Comparison of ENCODE assay signal across 8 mouse cellular contexts in the genomic region with DNA sequence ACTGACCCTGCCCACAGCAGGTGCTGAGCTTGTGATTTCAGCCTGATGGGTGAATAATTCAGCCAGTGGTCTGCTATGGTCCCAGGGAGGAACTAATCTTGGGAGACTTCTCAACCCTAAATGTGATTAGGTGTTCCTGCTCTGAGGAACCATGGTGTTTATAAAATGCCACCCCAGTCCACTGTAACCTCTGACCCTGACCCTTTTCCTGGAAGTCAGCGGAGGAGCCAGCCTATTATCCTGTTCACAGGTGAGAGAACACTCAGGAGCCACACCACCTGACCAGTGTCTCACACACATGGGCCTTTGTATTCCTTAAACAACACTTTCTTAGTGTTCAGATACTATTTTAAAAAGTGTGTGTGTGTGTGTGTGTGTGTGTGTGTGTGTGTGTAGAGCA.
A peak's percentile ranks its signal among the peaks of the same experiment; 100 is the strongest.
DNase-seq lines count a peak whose midpoint lies in the region; ATAC-seq and TF ChIP-seq lines count a peak whose summit lies in the region.

No protein-coding gene starts in this region.

- no peak for TF ChIP-seq EP300 in stomach, postnatal 0 days (optimal IDR thresholded peaks at IDR 0.05)

- H3K9me3 ChIP-seq in heart, embryonic 11.5 days (replicated peaks; ENCODE audit: control insufficient read depth, low read length): no peaks in the 10 kb centered on the region
- H3K9me3 ChIP-seq in neural tube, embryonic 11.5 days (ENCODE audit: control insufficient read depth, low read length): no peaks in the 10 kb centered on the region
- H3K9me3 ChIP-seq in liver, embryonic 13.5 days (replicated peaks): 0 out of 2 replicates have a peak, but pooled peaks cover 3% of the 10 kb centered on the region
- H3K9me3 ChIP-seq in stomach, postnatal 0 days (ENCODE audit: control insufficient read depth, low read length): no peaks in the 10 kb centered on the region

- H3K4me2 ChIP-seq in heart, embryonic 11.5 days: no peak overlapping the region
- H3K4me2 ChIP-seq in neural tube, embryonic 11.5 days (ENCODE audit: low read depth): no peak overlapping the region
- peak overlapping the region; percentile 30; the same call in 1 of the 2 replicates for H3K4me2 ChIP-seq in liver, embryonic 13.5 days
- H3K4me2 ChIP-seq in stomach, postnatal 0 days (replicated peaks; ENCODE audit: low read depth): no peak overlapping the region

- DNase-seq in heart, postnatal 25 days (ENCODE audit: low spot score): no peak
- DNase-seq in neural tube, embryonic 11.5 days (ENCODE audit: low spot score): no peak
- no peak for DNase-seq in neural tube, embryonic 10.5 days (ENCODE audit: extremely low spot score, low spot score)
- DNase-seq in liver, embryonic 13.5 days: no peak
- DNase-seq in stomach, postnatal 0 days (ENCODE audit: low spot score): no peak
- no peak for DNase-seq in urinary bladder, adult 2 months (ENCODE audit: low spot score)
- no peak for DNase-seq in left cerebral cortex, adult 18-20 months (ENCODE audit: low spot score in 2 of 2)

- H3K9ac ChIP-seq in heart, embryonic 11.5 days (ENCODE audit: low read depth, low read length): no peak overlapping the region
- H3K9ac ChIP-seq in neural tube, embryonic 11.5 days (ENCODE audit: low read length): no peak overlapping the region
- H3K9ac ChIP-seq in liver, embryonic 13.5 days: no peak overlapping the region
- H3K9ac ChIP-seq in stomach, postnatal 0 days (ENCODE audit: low read length): no peak overlapping the region

- H3K27ac ChIP-seq in heart, embryonic 11.5 days (ENCODE audit: low read depth, low read length): peak overlapping the region; percentile 76
- H3K27ac ChIP-seq in neural tube, embryonic 11.5 days (ENCODE audit: low read depth, low read length): 0 out of 2 replicates have a peak overlapping the region, but pooled peaks have one; percentile 56
- peak overlapping the region; percentile 59 for H3K27ac ChIP-seq in liver, embryonic 13.5 days
- peak overlapping the region; percentile 85 for H3K27ac ChIP-seq in stomach, postnatal 0 days (replicated peaks)

- H3K27me3 ChIP-seq in heart, embryonic 11.5 days (ENCODE audit: control insufficient read depth, insufficient read depth, low read length): no peaks in the 10 kb centered on the region
- no peaks in the 10 kb centered on the region for H3K27me3 ChIP-seq in neural tube, embryonic 11.5 days (ENCODE audit: control insufficient read depth, insufficient read depth, low read length)
- H3K27me3 ChIP-seq in liver, embryonic 13.5 days: 0 out of 2 replicates have a peak, but pooled peaks cover 3% of the 10 kb centered on the region
- H3K27me3 ChIP-seq in stomach, postnatal 0 days (ENCODE audit: control insufficient read depth, insufficient read depth, low read length): no peaks in the 10 kb centered on the region

- no peak for TF ChIP-seq CTCF in stomach, postnatal 0 days (IDR thresholded peaks at IDR 0.05; ENCODE audit: low read depth)

- H3K4me1 ChIP-seq in heart, embryonic 11.5 days (ENCODE audit: control insufficient read depth, insufficient read depth, low read length): peaks cover 52% of the 10 kb centered on the region
- peaks cover 17% of the 10 kb centered on the region; the same call in 1 of the 2 replicates for H3K4me1 ChIP-seq in neural tube, embryonic 11.5 days (ENCODE audit: control insufficient read depth, insufficient read depth, low read length)
- peaks cover 25% of the 10 kb centered on the region for H3K4me1 ChIP-seq in liver, embryonic 13.5 days (replicated peaks)
- H3K4me1 ChIP-seq in stomach, postnatal 0 days (replicated peaks; ENCODE audit: control insufficient read depth, insufficient read depth): peaks cover 4% of the 10 kb centered on the region

- H3K4me3 ChIP-seq in heart, embryonic 11.5 days (ENCODE audit: low read depth, low read length): no peak overlapping the region
- no peak overlapping the region for H3K4me3 ChIP-seq in neural tube, embryonic 11.5 days (ENCODE audit: low read depth, low read length)
- H3K4me3 ChIP-seq in liver, embryonic 13.5 days (replicated peaks): no peak overlapping the region
- H3K4me3 ChIP-seq in stomach, postnatal 0 days (ENCODE audit: low read depth, low read length): no peak overlapping the region

- 92% methylated on average over 1 of the region's 1 CpGs for WGBS in heart, embryonic 11.5 days (ENCODE audit: insufficient replicate concordance)
- 93% methylated on average over 1 of the region's 1 CpGs for WGBS in neural tube, embryonic 11.5 days
- WGBS in liver, embryonic 13.5 days (ENCODE audit: insufficient replicate concordance): 70% methylated on average over 1 of the region's 1 CpGs
- 96% methylated on average over 1 of the region's 1 CpGs for WGBS in stomach, postnatal 0 days

- H3K36me3 ChIP-seq in heart, embryonic 11.5 days (ENCODE audit: control insufficient read depth, insufficient read depth, low read length): no peaks in the 10 kb centered on the region
- no peaks in the 10 kb centered on the region for H3K36me3 ChIP-seq in neural tube, embryonic 11.5 days (ENCODE audit: control insufficient read depth, insufficient read depth, low read length)
- H3K36me3 ChIP-seq in liver, embryonic 13.5 days: no peaks in the 10 kb centered on the region
- H3K36me3 ChIP-seq in stomach, postnatal 0 days (ENCODE audit: control insufficient read depth, insufficient read depth, low read length): no peaks in the 10 kb centered on the region

- intact Hi-C loops in heart, postnatal 25 days (cut with DNase I): no loop called here

- ATAC-seq in heart, embryonic 11.5 days (replicated peaks; ENCODE audit: insufficient number of reproducible peaks, low FRiP score, low TSS enrichment): no peak
- ATAC-seq in neural tube, embryonic 11.5 days (ENCODE audit: insufficient read depth, low FRiP score, low TSS enrichment): no peak
- no peak for ATAC-seq in liver, embryonic 13.5 days (ENCODE audit: low read depth)
- ATAC-seq in stomach, postnatal 0 days (ENCODE audit: low FRiP score, low TSS enrichment): no peak
